Mouse (Mus musculus) MEL (cell line): ENCODE measurements around the gene Robo1. TPM values are rescaled to one million over a fixed set of nuclear protein-coding genes. Genes with fewer than 3 reads are reported as not detected.

Source experiments
- DNase-seq: peaks from one replicate; pipeline ENCODE4 v3.0.0; 2011; ENCODE audit warnings: low read depth, low spot score
- H3K27ac ChIP-seq: 2 replicates; pipeline ENCODE4 v1.5.1; 2012; ENCODE audit warnings: low read depth, mild to moderate bottlenecking, control low read depth, low read length, moderate library complexity; ENCODE audit not compliant: control insufficient read depth
- H3K27me3 ChIP-seq, 2 experiments: fragments of 150-350 bp in 1 of 2; sonication (generic) in 1 of 2; 2 replicates each; pipeline ENCODE4 v1.6.1; 2012; ENCODE audit warnings: low read length in 2 of 2, mild to moderate bottlenecking in 2 of 2, improper control_type of control experiment in 1 of 2, moderate library complexity in 1 of 2; ENCODE audit not compliant: insufficient read depth in 2 of 2, control insufficient read depth in 1 of 2
- H3K36me3 ChIP-seq, 2 experiments: 2 replicates each; pipeline ENCODE4 v1.6.1; 2012 to 2014; ENCODE audit warnings: low read length in 2 of 2, improper control_type of control experiment in 1 of 2, inconsistent platforms in 1 of 2, mild to moderate bottlenecking in 1 of 2; ENCODE audit not compliant: insufficient read depth in 2 of 2, control insufficient read depth in 1 of 2
- H3K4me1 ChIP-seq, 2 experiments: fragments of 150-350 bp in 1 of 2; sonication (generic) in 1 of 2; 2 replicates each; pipeline ENCODE4 v1.6.1; 2012; ENCODE audit warnings: low read length in 2 of 2, improper control_type of control experiment in 1 of 2, mild to moderate bottlenecking in 1 of 2; ENCODE audit not compliant: insufficient read depth in 2 of 2, control insufficient read depth in 1 of 2
- H3K4me3 ChIP-seq, 2 experiments: fragments of 150-350 bp in 1 of 2; sonication (generic) in 1 of 2; 2 replicates each; pipeline ENCODE4 v1.5.1; 2012; ENCODE audit warnings: low read depth in 2 of 2, low read length in 2 of 2, mild to moderate bottlenecking in 2 of 2, moderate library complexity in 2 of 2, control low read depth in 1 of 2, improper control_type of control experiment in 1 of 2; ENCODE audit not compliant: control insufficient read depth in 1 of 2, insufficient read depth in 1 of 2
- H3K79me2 ChIP-seq: 2 replicates; pipeline ENCODE4 v1.6.1; 2012; ENCODE audit warnings: mild to moderate bottlenecking, low read length, moderate library complexity; ENCODE audit not compliant: control insufficient read depth, poor library complexity, insufficient read depth
- H3K9ac ChIP-seq: 2 replicates; pipeline ENCODE4 v1.6.1; 2012; ENCODE audit warnings: low read depth, mild to moderate bottlenecking, control low read depth, low read length, moderate library complexity; ENCODE audit not compliant: control insufficient read depth, poor library complexity, severe bottlenecking
- H3K9me3 ChIP-seq: fragments of 150-350 bp; sonication (generic); replicated peaks from 2 replicates; pipeline ENCODE4 v1.6.1; 2012; ENCODE audit warnings: mild to moderate bottlenecking, low read length, improper control_type of control experiment, moderate library complexity; ENCODE audit not compliant: insufficient read depth
- ELF1 ChIP-seq: IDR thresholded peaks from 2 replicates; pipeline ENCODE4 v1.6.1; 2014; ENCODE audit warnings: low read depth, mild to moderate bottlenecking, inconsistent platforms, low read length, improper control_type of control experiment, moderate library complexity
- KAT2A ChIP-seq: conservative IDR thresholded peaks from 2 replicates; pipeline ENCODE4 v1.6.1; 2012; ENCODE audit warnings: low read depth, low read length, improper control_type of control experiment, inconsistent platforms
- NRF1 ChIP-seq: IDR thresholded peaks from 2 replicates; pipeline ENCODE4 v1.6.1; 2014; ENCODE audit warnings: low read depth, mild to moderate bottlenecking, inconsistent platforms, low read length, improper control_type of control experiment, moderate library complexity; ENCODE audit not compliant: poor library complexity, insufficient read depth, severe bottlenecking
- RAD21 ChIP-seq: IDR thresholded peaks from 2 replicates; pipeline ENCODE4 v1.6.1; 2011; ENCODE audit warnings: mild to moderate bottlenecking, low read depth, low read length, improper control_type of control experiment
- SIN3A ChIP-seq: IDR thresholded peaks from 2 replicates; pipeline ENCODE4 v1.6.1; 2012; ENCODE audit warnings: low read length, improper control_type of control experiment, inconsistent platforms
- SMC3 ChIP-seq: IDR thresholded peaks from 2 replicates; pipeline ENCODE4 v1.6.1; 2011; ENCODE audit warnings: low read depth, low read length, improper control_type of control experiment
- USF2 ChIP-seq, 2 experiments: IDR thresholded peaks; 2 replicates each; pipeline ENCODE4 v1.6.1; 2011 to 2012; ENCODE audit warnings: improper control_type of control experiment in 2 of 2, low read length in 2 of 2, borderline replicate concordance in 1 of 2, inconsistent platforms in 1 of 2, low read depth in 1 of 2, mild to moderate bottlenecking in 1 of 2; ENCODE audit not compliant: insufficient read depth in 1 of 2
- ZC3H11A ChIP-seq: IDR thresholded peaks from 2 replicates; pipeline ENCODE4 v1.6.1; 2012; ENCODE audit warnings: low read depth, mild to moderate bottlenecking, inconsistent platforms, low read length, improper control_type of control experiment
- ZKSCAN1 ChIP-seq: IDR thresholded peaks from 2 replicates; pipeline ENCODE4 v1.6.1; 2012; ENCODE audit warnings: low read depth, mild to moderate bottlenecking, inconsistent platforms, low read length, improper control_type of control experiment, moderate library complexity
- polyA plus RNA-seq, 2 experiments: library from polyadenylated mRNA; stranded (reverse) in 1 of 2; unstranded in 1 of 2; fragments of >175 nt in 1 of 2; fragments of >200 nt in 1 of 2; gene quantifications; 2 replicates each; pipeline versions ENCODE4 v1.2.1 to v1.2.4; 2012; ENCODE audit warnings: low replicate concordance in 2 of 2, low read depth in 1 of 2; ENCODE audit not compliant: insufficient read length in 2 of 2, insufficient read depth in 1 of 2, missing spikeins in 1 of 2
- total RNA-seq: library from RNA; depleted of rRNA; stranded (reverse); fragments of 300-350 nt; gene quantifications from 2 replicates; pipeline ENCODE4 v1.2.3, GENCODE M21; 2012

Robo1 gene
- total and polyA plus RNA-seq, 3 experiments: not detected

- no peak overlapping the region for H3K27ac ChIP-seq
- no peaks in the 10 kb centered on the region for H3K9me3 ChIP-seq
- H3K27me3 ChIP-seq: no peaks in the 10 kb centered on the region
- TF ChIP-seq ZKSCAN1: no peak
- no peaks in the 10 kb centered on the region for H3K4me1 ChIP-seq
- H3K4me3 ChIP-seq: no peak overlapping the region
- no peak for DNase-seq
- H3K79me2 ChIP-seq: no peaks in the 10 kb centered on the region
- no peaks in the 10 kb centered on the region for H3K36me3 ChIP-seq
- H3K9ac ChIP-seq: no peak overlapping the region
These were observed 600.8 kb downstream of the Robo1 start for GRCm38 (mm10) chr16:72908895-72909294.

GRCm38 (mm10) chr16:72913134-72913533 lies 605.0 kb downstream of the Robo1 start:
- no peaks in the 10 kb centered on the region for H3K4me1 ChIP-seq
- no peaks in the 10 kb centered on the region for H3K27me3 ChIP-seq
- H3K9ac ChIP-seq: no peak overlapping the region
- TF ChIP-seq KAT2A (no peak), ZC3H11A (no peak), RAD21 (no peak)
- H3K79me2 ChIP-seq: no peaks in the 10 kb centered on the region
- no peaks in the 10 kb centered on the region for H3K36me3 ChIP-seq
- DNase-seq: no peak
- H3K4me3 ChIP-seq: no peak overlapping the region
- no peaks in the 10 kb centered on the region for H3K9me3 ChIP-seq
- H3K27ac ChIP-seq: no peak overlapping the region

GRCm38 (mm10) chr16:72914068-72914630 lies 606.0 kb downstream of the Robo1 start:
- no peak overlapping the region for H3K4me3 ChIP-seq
- H3K79me2 ChIP-seq: no peaks in the 10 kb centered on the region
- no peak for DNase-seq
- H3K4me1 ChIP-seq: no peaks in the 10 kb centered on the region
- no peaks in the 10 kb centered on the region for H3K9me3 ChIP-seq
- no peak overlapping the region for H3K27ac ChIP-seq
- H3K27me3 ChIP-seq: no peaks in the 10 kb centered on the region
- TF ChIP-seq SIN3A (no peak), NRF1 (no peak), USF2 (IDR thresholded peaks at IDR 0.05; ENCODE audit: borderline replicate concordance in 1 of 2, insufficient read depth in 1 of 2, low read depth in 1 of 2, low read length in 2 of 2) (no peak), ELF1 (no peak), RAD21 (no peak), SMC3 (no peak), ZKSCAN1 (no peak)
- TF ChIP-seq, all 39 proteins: peak for 0
- Histone ChIP-seq H3K9ac (no peak overlapping the region), H3K36me3 (no peaks in the 10 kb centered on the region)
